Mouse (Mus musculus): ENCODE data around the gene Olfr701.

Gene Olfr701

DNA sequence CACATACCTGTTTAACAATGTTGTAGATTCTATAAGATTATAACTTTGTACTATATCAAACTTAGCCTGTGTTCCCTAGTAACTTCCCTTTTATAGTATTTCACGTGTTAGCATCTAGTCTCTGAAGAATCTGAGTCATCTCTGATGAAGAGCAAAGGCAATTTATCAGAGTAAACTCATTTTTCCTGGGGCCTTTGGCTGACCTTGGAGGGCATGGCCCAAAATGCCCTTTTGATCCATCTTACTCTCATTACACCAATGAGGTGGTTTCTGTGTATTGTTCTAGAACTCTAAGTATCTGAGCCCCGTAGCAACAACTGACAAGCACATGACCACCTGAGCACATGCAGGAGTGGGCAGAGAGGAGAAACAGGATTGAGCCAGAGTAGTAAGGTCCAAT lies at the start of gene Olfr701:
Gene Olfr701 (plus strand): TSS at position 301 of the 400 bp plus-strand sequence.
- DNase-seq, result no peak

DNA sequence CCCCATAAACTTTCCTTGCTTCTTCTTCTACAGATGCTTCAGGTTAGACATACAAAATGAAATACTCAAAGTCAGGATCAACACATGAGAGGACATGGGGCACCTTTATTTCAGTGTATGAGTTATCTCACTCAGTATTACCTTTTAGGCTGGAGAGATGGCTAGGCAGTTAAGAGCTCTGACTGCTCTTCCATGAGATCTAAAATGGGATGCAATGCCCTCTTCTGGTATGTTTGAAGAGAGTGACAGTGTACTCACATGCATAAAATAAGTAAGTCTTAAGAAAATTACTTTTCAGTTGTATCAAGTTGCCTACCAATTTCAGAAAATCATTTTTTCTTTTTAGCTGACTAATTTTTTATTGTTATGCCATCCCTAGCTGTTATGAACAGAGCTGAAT lies 25.6 kb upstream of the Olfr701 start:
- no peak for DNase-seq

DNA sequence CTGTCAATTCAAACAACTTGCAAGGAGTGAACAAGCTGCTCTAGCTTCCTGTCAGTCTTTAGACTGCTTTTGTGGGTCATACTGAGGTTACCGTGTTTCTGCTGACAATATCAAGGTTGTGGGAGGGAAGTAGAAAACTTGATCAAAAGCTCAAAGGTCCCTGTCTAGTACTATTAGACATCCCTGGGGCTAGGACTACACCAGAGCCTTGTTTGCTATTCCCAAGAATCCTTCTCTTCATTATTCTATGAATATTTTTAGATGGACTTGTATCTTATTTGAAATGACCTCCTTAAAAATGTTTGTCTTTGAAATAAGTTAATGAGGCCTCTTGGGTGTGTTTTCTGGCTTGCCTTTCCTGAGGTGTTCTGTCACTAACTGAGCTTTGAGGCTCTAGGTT lies 20.8 kb upstream of the Olfr701 start, which contains the start of gene Olfr699:
Gene Olfr699 (minus strand): TSS at position 101 of the 400 bp plus-strand sequence.
- DNase-seq, result no peak

DNA sequence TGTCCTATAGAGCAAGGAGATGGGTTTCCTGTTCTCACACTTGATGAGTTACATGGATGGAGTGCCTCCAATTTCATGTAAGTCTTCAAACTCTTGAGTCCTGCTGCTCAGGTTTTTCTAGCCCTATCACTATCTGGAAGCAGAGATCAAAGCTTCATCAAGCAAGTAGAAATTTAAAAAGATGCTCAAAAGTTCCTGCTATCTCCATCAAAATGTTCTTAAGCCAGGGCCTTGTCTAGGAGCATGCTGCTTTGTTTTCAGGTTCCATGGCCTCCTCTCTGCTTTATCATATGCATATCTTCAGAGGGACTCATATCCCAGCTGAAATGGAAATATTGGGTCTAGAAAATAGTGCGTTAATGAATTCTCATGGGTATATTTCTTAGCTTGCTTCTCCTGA lies 5.2 kb upstream of the Olfr701 start, which contains the start of gene Olfr700:
Gene Olfr700 (minus strand): TSS at position 101 of the 400 bp plus-strand sequence.
- DNase-seq, result no peak

DNA sequence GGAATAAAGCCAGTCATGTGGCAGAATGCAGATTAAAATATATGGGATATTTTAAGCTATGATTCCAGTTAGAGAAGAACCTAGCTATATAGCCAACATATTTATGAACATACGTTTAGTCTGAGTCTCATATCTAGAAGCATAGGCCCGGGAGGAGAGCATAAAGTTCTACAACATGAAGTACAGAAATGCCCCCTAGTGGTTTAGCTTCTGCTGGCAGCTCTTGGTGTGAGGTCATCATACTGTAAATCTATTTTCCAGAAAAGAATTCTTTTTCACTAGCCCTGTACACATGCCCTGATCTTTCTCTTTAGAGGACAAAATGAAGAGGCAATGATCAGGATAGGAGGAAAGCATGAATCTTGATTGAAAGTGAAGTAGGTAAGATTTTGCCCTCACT lies 1.8 kb downstream of the Olfr701 start:
- no peak for DNase-seq

DNA sequence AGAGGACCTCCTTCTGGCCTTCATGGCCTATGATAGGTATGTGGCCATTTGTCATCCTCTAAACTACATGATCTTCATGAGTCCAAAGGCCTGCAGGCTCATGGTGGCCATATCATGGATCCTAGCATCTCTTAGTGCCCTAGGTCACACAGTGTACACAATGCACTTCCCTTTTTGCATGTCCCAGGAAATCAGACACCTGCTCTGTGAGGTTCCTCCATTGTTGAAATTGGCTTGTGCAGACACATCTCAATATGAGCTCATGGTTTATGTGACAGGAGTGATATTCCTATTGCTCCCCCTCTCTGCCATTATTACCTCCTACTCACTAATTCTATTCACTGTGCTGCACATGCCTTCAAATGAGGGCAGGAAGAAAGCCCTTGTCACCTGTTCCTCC lies 4.5 kb downstream of the Olfr701 start:
- no peak for DNase-seq

DNA sequence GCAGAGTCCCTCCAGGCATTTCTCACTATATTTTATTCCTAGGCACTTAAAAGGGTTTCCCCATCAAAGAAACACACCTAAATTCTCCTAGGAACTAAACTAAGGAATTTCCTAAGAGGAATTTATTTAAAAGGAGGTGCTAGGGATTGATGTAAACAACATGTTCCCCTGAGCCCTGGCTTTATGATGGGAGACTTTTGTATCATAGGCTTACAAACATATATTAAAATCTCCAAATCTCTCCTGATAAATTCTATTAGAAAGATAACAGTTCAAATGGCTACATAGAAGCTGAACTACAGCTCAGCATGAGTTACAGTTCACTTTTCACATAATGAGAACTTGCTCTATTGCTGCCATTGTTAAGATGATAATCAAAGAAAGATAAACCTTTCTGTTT lies 19.9 kb downstream of the Olfr701 start, which contains the start of gene Olfr702:
Gene Olfr702 (minus strand): TSS at position 101 of the 400 bp plus-strand sequence.
- DNase-seq, result no peak

DNA sequence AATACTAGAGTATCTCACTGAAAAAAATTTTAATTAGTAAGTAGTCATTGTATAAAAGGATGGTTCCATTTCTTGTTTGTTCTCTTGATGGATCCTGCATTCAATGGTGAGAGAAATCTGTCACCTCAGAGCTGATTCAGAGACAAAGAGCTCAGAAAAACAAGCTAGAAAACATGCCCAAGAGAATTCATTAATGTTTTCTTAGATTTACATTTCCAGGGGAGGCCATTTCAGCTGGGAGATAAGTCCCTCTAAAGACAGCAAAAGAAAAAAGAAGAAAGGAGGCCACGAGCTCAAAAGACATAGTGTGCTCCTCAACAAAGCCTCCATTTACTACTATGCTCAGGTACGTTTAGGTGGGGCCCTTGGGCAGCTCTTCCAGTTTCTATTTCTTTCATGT lies 29.1 kb downstream of the Olfr701 start, which contains the start of gene Olfr703:
Gene Olfr703 (plus strand): TSS at position 301 of the 400 bp plus-strand sequence.
- no peak for DNase-seq

DNA sequence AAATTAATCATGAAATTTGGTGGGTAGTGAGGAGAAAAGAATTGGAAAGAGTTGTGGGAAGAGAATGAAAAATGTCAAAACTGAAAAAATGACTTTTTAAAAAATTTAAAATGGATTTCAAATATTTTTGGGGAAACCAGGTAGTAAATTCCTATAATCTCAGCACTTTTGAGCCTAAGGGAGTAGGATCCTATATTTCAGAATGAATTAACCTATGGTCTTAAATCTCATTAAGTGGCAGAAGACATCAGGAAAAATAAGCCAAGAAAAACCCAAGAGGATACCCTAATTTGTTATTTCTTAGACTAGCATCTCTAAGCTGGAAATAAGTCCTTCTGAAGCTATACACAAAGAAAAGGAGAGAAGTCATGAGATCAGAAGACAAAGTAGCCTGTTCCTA lies 49.0 kb downstream of the Olfr701 start, which contains the start of gene Olfr704:
Gene Olfr704 (plus strand): TSS at position 301 of the 400 bp plus-strand sequence.
- DNase-seq, result no peak

All from cerebellum, postnatal 25 days (tissue).